Mouse (Mus musculus) heart, embryonic 14.5 days (tissue): ENCODE measurements around the gene Arvcf. TPM values are rescaled to one million over a fixed set of nuclear protein-coding genes. Genes with fewer than 3 reads are reported as not detected.

ENCODE experiments used
- ATAC-seq: fragments of 200-750 bp; cut with Nextera tagmentation; 2 replicates; pipeline ENCODE4 v1.8.0; 2017; ENCODE audit warnings: low read depth, moderate TSS enrichment; ENCODE audit not compliant: insufficient number of reproducible peaks, insufficient read depth, low FRiP score
- H3K27ac ChIP-seq, 2 experiments: fragments of 200-500 bp in 1 of 2; fragments of 300-500 bp in 1 of 2; sonication (generic) in 1 of 2; replicated peaks in 1 of 2; 2 replicates each; pipeline ENCODE4 v1.5.1; 2012 to 2014; ENCODE audit warnings: low read depth in 2 of 2, low read length in 2 of 2, control low read depth in 1 of 2, mild to moderate bottlenecking in 1 of 2, mixed read lengths in 1 of 2; ENCODE audit not compliant: control insufficient read depth in 1 of 2, insufficient read depth in 1 of 2
- H3K27me3 ChIP-seq: fragments of 300-500 bp; sonication (generic); 2 replicates; pipeline ENCODE4 v1.6.1; 2014; ENCODE audit warnings: mild to moderate bottlenecking, low read length, control low read depth; ENCODE audit not compliant: control insufficient read depth, insufficient read depth
- H3K36me3 ChIP-seq: fragments of 300-500 bp; sonication (generic); 2 replicates; pipeline ENCODE4 v1.6.1; 2014; ENCODE audit warnings: mild to moderate bottlenecking, control low read depth, low read length, mixed read lengths; ENCODE audit not compliant: control insufficient read depth, insufficient read depth
- H3K4me1 ChIP-seq, 2 experiments: fragments of 200-500 bp in 1 of 2; fragments of 300-500 bp in 1 of 2; sonication (generic) in 1 of 2; 2 replicates each; pipeline ENCODE4 v1.6.1; 2012 to 2014; ENCODE audit warnings: low read length in 2 of 2, control low read depth in 1 of 2, mixed read lengths in 1 of 2; ENCODE audit not compliant: control insufficient read depth in 2 of 2, insufficient read depth in 2 of 2
- H3K4me2 ChIP-seq: fragments of 300-500 bp; sonication (generic); 2 replicates; pipeline ENCODE4 v1.6.1; 2014; ENCODE audit warnings: mild to moderate bottlenecking, low read length
- H3K4me3 ChIP-seq, 2 experiments: fragments of 200-500 bp in 1 of 2; fragments of 300-500 bp in 1 of 2; sonication (generic) in 1 of 2; 2 replicates each; pipeline ENCODE4 v1.5.1; 2012 to 2014; ENCODE audit warnings: low read length in 2 of 2, mild to moderate bottlenecking in 2 of 2, control low read depth in 1 of 2, low read depth in 1 of 2, moderate library complexity in 1 of 2; ENCODE audit not compliant: control insufficient read depth in 1 of 2, insufficient read depth in 1 of 2
- H3K9ac ChIP-seq: fragments of 300-500 bp; sonication (generic); 2 replicates; pipeline ENCODE4 v1.6.1; 2014; ENCODE audit warnings: mild to moderate bottlenecking, low read length
- H3K9me3 ChIP-seq: fragments of 300-500 bp; sonication (generic); 2 replicates; pipeline ENCODE4 v1.6.1; 2016; ENCODE audit warnings: low read length, control low read depth; ENCODE audit not compliant: control insufficient read depth
- WGBS: fragments of 180-500 bp; shearing (Covaris S2); extraction: QIAGEN DNeasy Blood & Tissue Kit; methylation state at CpG from one replicate; pipeline ENCODE4 v1.1.7; 2014; 5-methylcytosine and 5-hydroxymethylcytosine counted together
- polyA plus RNA-seq: library from polyadenylated mRNA; unstranded; fragments of >200 nt; fragmentation: Nextera tagmentation; extraction: Ambion mirVana; gene quantifications from 2 replicates; pipeline ENCODE4 v1.2.1, GENCODE M21; 2014

Arvcf gene
- polyA plus RNA-seq, 1 experiment from 2014 or later: 32.3 TPM

GRCm38 (mm10) chr16:18327936-18328335, 20.0 kb upstream of the Arvcf start:
- WGBS: 91% methylated on average over 9 of the region's 9 CpGs
- no peak overlapping the region for H3K4me3 ChIP-seq
- H3K4me2 ChIP-seq: no peak overlapping the region
- peaks cover 18% of the 10 kb centered on the region for H3K36me3 ChIP-seq
- H3K27me3 ChIP-seq: no peaks in the 10 kb centered on the region
- H3K27ac ChIP-seq: no peak overlapping the region
- ATAC-seq: no peak
- peaks cover 4 to 18% of the 10 kb centered on the region in 2 experiments; a peak in 3 of 4 replicates for H3K4me1 ChIP-seq
- no peaks in the 10 kb centered on the region for H3K9me3 ChIP-seq
- no peak overlapping the region for H3K9ac ChIP-seq

DNA sequence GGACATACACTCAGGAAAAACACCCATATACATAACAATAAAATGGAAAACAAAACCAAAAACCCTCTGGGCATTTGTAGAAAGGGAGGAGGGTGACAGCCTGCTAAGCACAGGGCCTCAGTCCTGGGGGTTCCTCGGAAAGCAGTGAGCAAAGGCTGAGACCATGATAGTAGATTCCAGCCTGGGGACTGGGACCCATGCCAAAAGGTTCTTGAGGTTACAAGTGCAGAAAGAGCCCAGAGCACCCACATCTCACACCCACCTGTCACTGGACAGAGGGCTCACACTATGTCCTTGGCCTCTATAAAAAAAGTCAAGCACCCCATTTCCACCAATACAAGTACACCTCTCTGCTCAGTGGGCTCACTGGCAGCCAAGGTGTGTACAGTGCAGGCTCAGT, 19.5 kb upstream of the Arvcf start:
- Histone ChIP-seq H3K9me3 (no peaks in the 10 kb centered on the region), H3K4me2 (no peak overlapping the region), H3K27ac (peak overlapping the region; percentile 3 to 77; a peak in 2 of 4 replicates), H3K27me3 (no peaks in the 10 kb centered on the region), H3K36me3 (peaks cover 12% of the 10 kb centered on the region), H3K9ac (no peak overlapping the region), H3K4me1 (peaks cover 4 to 19% of the 10 kb centered on the region in 2 experiments; a peak in 3 of 4 replicates), H3K4me3 (no peak overlapping the region)
- WGBS: 11% methylated on average over 1 of the region's 1 CpGs
- ATAC-seq: peak; percentile 63

- H3K9ac ChIP-seq: no peak overlapping the region
- ATAC-seq: no peak; the same call in 1 of the 2 replicates
- WGBS: 68% methylated on average over 3 of the region's 3 CpGs
- no peaks in the 10 kb centered on the region for H3K9me3 ChIP-seq
- 0 out of 2 replicates have a peak overlapping the region, but pooled peaks have one; percentile 11 for H3K4me2 ChIP-seq
- no peak overlapping the region for H3K4me3 ChIP-seq
- H3K4me1 ChIP-seq: peaks cover 5 to 23% of the 10 kb centered on the region in 2 experiments
- peak overlapping the region in 1 of 2 experiments; percentile 12; a peak in 1 of 4 replicates for H3K27ac ChIP-seq
- peaks cover 9% of the 10 kb centered on the region for H3K36me3 ChIP-seq
- no peaks in the 10 kb centered on the region for H3K27me3 ChIP-seq
Observed at GRCm38 (mm10) chr16:18333976-18334375, 14.0 kb upstream of the Arvcf start.

DNA sequence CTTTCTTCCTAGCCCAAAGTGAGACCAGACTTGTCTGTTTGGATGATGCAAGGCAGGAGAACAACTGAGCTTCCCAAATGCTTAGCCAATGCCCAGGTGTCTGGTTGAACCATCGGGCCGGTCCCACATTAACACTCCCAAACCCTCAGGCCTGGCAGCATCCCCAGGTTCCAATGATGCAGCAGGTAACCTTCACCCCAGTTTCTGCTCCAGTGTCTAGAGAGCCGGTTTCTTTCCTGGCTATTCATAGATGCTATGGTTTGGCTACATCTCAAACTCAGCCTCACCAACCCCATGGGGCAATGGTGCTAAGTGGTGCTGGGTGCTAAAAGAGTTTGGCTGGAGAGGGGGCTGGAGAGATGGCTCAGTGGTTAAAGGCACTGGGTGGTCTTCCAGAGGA, 12.0 kb upstream of the Arvcf start:
- Histone ChIP-seq H3K9ac (no peak overlapping the region), H3K4me1 (peaks cover 2 to 26% of the 10 kb centered on the region in 2 experiments), H3K4me2 (no peak overlapping the region), H3K27ac (no peak overlapping the region), H3K27me3 (no peaks in the 10 kb centered on the region), H3K36me3 (peaks cover 8% of the 10 kb centered on the region), H3K9me3 (no peaks in the 10 kb centered on the region), H3K4me3 (no peak overlapping the region)
- WGBS: 93% methylated on average over 3 of the region's 3 CpGs
- no peak for ATAC-seq

GRCm38 (mm10) chr16:18337261-18337660, 10.7 kb upstream of the Arvcf start:
- Histone ChIP-seq H3K4me1 (peaks cover 2 to 33% of the 10 kb centered on the region in 2 experiments), H3K27ac (no peak overlapping the region), H3K36me3 (peaks cover 5% of the 10 kb centered on the region), H3K4me3 (no peak overlapping the region), H3K27me3 (no peaks in the 10 kb centered on the region), H3K9ac (no peak overlapping the region), H3K9me3 (no peaks in the 10 kb centered on the region), H3K4me2 (no peak overlapping the region)
- 66% methylated on average over 4 of the region's 4 CpGs for WGBS
- no peak for ATAC-seq

DNA sequence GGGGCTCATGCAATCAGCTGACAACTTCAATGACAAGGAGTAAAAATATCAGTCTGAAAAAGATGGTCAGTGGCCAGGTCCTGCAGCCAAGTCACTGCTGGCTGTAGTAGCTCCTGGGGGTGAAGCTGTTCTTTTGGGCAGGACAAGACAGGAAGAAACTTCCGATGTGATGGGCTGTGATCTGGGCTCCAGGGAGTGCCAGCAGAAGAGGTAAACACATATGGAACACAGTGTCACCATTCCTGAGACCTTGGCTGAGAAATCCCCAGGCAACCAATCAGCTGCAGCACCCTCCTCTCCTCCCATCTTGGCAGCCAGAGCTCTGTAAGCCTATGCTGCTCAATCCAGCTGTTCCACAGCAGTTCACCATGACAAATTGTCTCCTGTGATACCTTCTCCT, 8.1 kb upstream of the Arvcf start:
- no peak overlapping the region for H3K9ac ChIP-seq
- no peak for ATAC-seq
- peaks cover 5% of the 10 kb centered on the region for H3K36me3 ChIP-seq
- no peak overlapping the region for H3K4me2 ChIP-seq
- no peaks in the 10 kb centered on the region for H3K27me3 ChIP-seq
- peaks cover 11 to 36% of the 10 kb centered on the region in 2 experiments for H3K4me1 ChIP-seq
- no peak overlapping the region for H3K27ac ChIP-seq
- no peaks in the 10 kb centered on the region for H3K9me3 ChIP-seq
- no peak overlapping the region for H3K4me3 ChIP-seq
- WGBS: 70% methylated on average over 1 of the region's 1 CpGs

- Histone ChIP-seq H3K4me3 (no peak overlapping the region), H3K4me2 (no peak overlapping the region), H3K36me3 (peaks cover 5% of the 10 kb centered on the region), H3K9me3 (no peaks in the 10 kb centered on the region), H3K4me1 (peaks cover 11 to 35% of the 10 kb centered on the region in 2 experiments), H3K27me3 (no peaks in the 10 kb centered on the region), H3K27ac (no peak overlapping the region), H3K9ac (no peak overlapping the region)
- WGBS: 87% methylated on average over 8 of the region's 8 CpGs
- ATAC-seq: no peak
Observed at GRCm38 (mm10) chr16:18341605-18342004, 6.4 kb upstream of the Arvcf start.

DNA sequence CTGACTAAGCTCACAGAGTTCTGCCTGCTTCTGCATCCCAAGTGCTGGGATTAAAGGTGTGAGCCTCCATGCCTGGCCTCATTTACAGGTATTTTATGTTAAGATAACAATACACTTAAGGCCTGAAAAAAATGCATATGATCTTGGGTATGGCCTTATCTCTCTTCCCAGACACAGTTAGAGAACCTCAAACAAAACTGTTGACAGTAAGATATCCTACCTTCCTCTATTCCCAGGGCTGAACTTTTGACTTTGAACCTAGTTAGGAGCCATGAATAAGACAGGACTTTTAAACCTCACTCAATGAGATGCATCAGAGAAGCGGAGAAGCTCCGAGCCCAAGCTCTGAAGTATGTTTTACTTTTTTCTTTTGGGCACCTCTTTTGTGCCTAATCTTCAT, 5.9 kb upstream of the Arvcf start:
- Histone ChIP-seq H3K4me3 (no peak overlapping the region), H3K4me2 (no peak overlapping the region), H3K36me3 (peaks cover 5% of the 10 kb centered on the region), H3K27me3 (no peaks in the 10 kb centered on the region), H3K27ac (no peak overlapping the region), H3K9ac (no peak overlapping the region), H3K4me1 (peaks cover 11 to 37% of the 10 kb centered on the region in 2 experiments), H3K9me3 (no peaks in the 10 kb centered on the region)
- 81% methylated on average over 2 of the region's 2 CpGs for WGBS
- no peak for ATAC-seq
